Mouse (Mus musculus): Measurements from ENCODE around the gene Syngr2.

GRCm38 (mm10) chr11:117798160-117798541, 11.3 kb upstream of the Syngr2 start:
- no peak for TF ChIP-seq CTCF (IDR thresholded peaks at IDR 0.05; ENCODE audit: low read depth)
- peak; percentile 29 for TF ChIP-seq EP300 (IDR thresholded peaks at IDR 0.05; ENCODE audit: low read depth)
